Mouse (Mus musculus) heart, postnatal 25 days (tissue): Measurements from ENCODE around the gene Skp1a. TPM values are rescaled to one million over a fixed set of nuclear protein-coding genes. Genes with fewer than 3 reads are reported as not detected.

Experiments used
- DNase-seq: peaks from one replicate; pipeline ENCODE4 v3.0.0; 2022; ENCODE audit warnings: low spot score
- intact Hi-C: fragments of 180-260 bp; cut with DNase I; formaldehyde crosslinking; loops from one replicate; pipeline ENCODE4 v1.15.1; 2025
- total RNA-seq, 2 experiments: library from RNA; stranded (reverse); gene quantifications; 2 replicates each; pipeline ENCODE4 v1.2.3; 2021

The Skp1a gene
- total RNA-seq, 2 experiments from 2014 or later, result 236 to 255 TPM

- intact Hi-C loops, result no loop called here
- DNase-seq, result no peak
Observed at GRCm38 (mm10) chr11:52294103-52294502, 62.3 kb downstream of the Skp1a start.

Other genes starting within 250 kb of the Skp1a start
- 100 to 1,000 TPM; 256 to 295 TPM for gene Ube2b, start 231.2 kb upstream of the Skp1a start, total RNA-seq
- gene Cdkl3, start 227.8 kb upstream of the Skp1a start, total RNA-seq, result 1 to 10 TPM; 3.8 to 4.1 TPM
- 10 to 100 TPM; 50.8 to 55.6 TPM for gene Ppp2ca, start 133.3 kb upstream of the Skp1a start, total RNA-seq
- not detected for gene Olfr1373, start 86.5 kb upstream of the Skp1a start, total RNA-seq
- gene Olfr1371, start 18.0 kb upstream of the Skp1a start, total RNA-seq, result not detected
- under 1 TPM; 0.70 to 0.75 TPM for gene Tcf7, start 51.0 kb downstream of the Skp1a start, total RNA-seq
- gene Vdac1, start 128.9 kb downstream of the Skp1a start, total RNA-seq, result 1,000 to 10,000 TPM; 1,015 to 1,076 TPM
- gene 9530068E07Rik, start 164.4 kb downstream of the Skp1a start, total RNA-seq, result 10 to 100 TPM; 72.8 to 79.0 TPM